Mouse (Mus musculus) erythroblast, embryonic 14.5 days (primary cell): ENCODE results near the gene Rfx7. TPM values are rescaled to one million over a fixed set of nuclear protein-coding genes. Genes with fewer than 3 reads are reported as not detected.

Source experiments
- H3K27me3 ChIP-seq: 2 replicates; pipeline ENCODE4 v1.6.1; 2012; ENCODE audit warnings: inconsistent platforms; ENCODE audit not compliant: control insufficient read depth
- H3K36me3 ChIP-seq: 2 replicates; pipeline ENCODE4 v1.6.1; 2012; ENCODE audit warnings: mild to moderate bottlenecking, inconsistent platforms; ENCODE audit not compliant: control insufficient read depth
- H3K4me1 ChIP-seq: 2 replicates; pipeline ENCODE4 v1.6.1; 2012; ENCODE audit warnings: inconsistent platforms; ENCODE audit not compliant: control insufficient read depth
- H3K4me3 ChIP-seq: replicated peaks from 2 replicates; pipeline ENCODE3; 2012; ENCODE audit warnings: moderate library complexity, mild to moderate bottlenecking, inconsistent platforms
- H3K9me3 ChIP-seq: 2 replicates; pipeline ENCODE4 v1.6.1; 2012; ENCODE audit warnings: low read length, inconsistent platforms, mixed read lengths; ENCODE audit not compliant: control insufficient read depth
- GATA1 ChIP-seq: IDR thresholded peaks from 2 replicates; pipeline ENCODE4 v1.6.1; 2012; ENCODE audit warnings: low read length, inconsistent platforms, mixed read lengths
- TAL1 ChIP-seq: IDR thresholded peaks from 3 replicates; pipeline ENCODE4 v1.6.1; 2012; ENCODE audit warnings: low read length, inconsistent platforms, mixed read lengths
- polyA plus RNA-seq: library from polyadenylated mRNA; stranded (reverse); fragments of >175 nt; gene quantifications from 2 replicates; pipeline ENCODE4 v1.2.3, GENCODE M21; 2012

Rfx7 gene
- polyA plus RNA-seq, 1 experiment, result 0.05 TPM

DNA sequence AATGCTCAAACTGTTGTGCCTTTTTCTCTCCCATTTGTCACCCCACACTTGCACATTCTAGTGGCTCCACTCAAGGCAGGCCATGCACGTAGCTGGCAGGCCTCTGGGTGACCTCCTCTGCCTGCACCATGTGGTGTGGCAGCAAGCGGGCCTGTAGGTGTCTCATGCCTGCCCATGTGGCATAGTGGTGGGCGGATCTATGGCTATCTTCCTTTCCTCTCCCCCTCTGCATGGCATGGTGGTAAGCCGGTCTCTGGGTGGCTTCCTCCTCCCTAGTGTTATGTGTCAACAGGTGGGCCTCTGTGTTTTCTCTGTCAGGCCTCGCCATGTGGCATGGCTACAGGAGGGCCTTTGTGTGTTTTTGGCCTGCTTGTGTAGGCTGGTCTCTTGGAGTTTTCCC lies 123.6 kb downstream of the Rfx7 start:
- TF ChIP-seq GATA1 (no peak), TAL1 (no peak)
- Histone ChIP-seq H3K4me1 (peaks cover 25% of the 10 kb centered on the region), H3K4me3 (no peak overlapping the region), H3K9me3 (no peaks in the 10 kb centered on the region), H3K27me3 (no peaks in the 10 kb centered on the region), H3K36me3 (no peaks in the 10 kb centered on the region)

GRCm38 (mm10) chr9:72656491-72656890 lies 124.5 kb downstream of the Rfx7 start:
- Histone ChIP-seq H3K9me3 (no peaks in the 10 kb centered on the region), H3K4me1 (peaks cover 32% of the 10 kb centered on the region), H3K4me3 (no peak overlapping the region), H3K27me3 (no peaks in the 10 kb centered on the region), H3K36me3 (no peaks in the 10 kb centered on the region)
- no peak for TF ChIP-seq GATA1
- no peak for TF ChIP-seq TAL1

DNA sequence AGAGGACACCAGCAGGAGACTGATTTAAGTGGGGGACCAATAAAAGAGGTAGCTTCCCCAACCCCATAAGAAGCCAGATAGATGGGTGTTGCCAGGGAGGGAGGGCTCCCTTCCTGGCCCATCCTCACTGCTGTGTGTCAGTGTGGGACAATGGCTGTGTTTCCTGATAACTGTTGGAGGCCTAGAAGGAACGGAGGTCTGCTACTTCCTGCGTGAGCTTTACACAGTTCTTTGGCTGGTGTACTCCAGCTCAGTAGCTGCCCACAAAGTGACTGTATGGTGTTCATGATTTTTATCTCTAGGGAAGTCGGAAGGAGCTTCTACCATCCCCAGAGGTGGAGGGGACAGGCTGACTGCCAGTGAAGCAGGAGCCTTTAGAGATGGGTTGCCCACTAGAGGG lies 124.9 kb downstream of the Rfx7 start:
- Histone ChIP-seq H3K36me3 (no peaks in the 10 kb centered on the region), H3K27me3 (no peaks in the 10 kb centered on the region), H3K4me3 (no peak overlapping the region), H3K4me1 (peaks cover 37% of the 10 kb centered on the region), H3K9me3 (no peaks in the 10 kb centered on the region)
- TF ChIP-seq GATA1 (no peak), TAL1 (no peak)

GRCm38 (mm10) chr9:72657694-72658093 lies 125.7 kb downstream of the Rfx7 start:
- no peaks in the 10 kb centered on the region for H3K36me3 ChIP-seq
- peaks cover 37% of the 10 kb centered on the region for H3K4me1 ChIP-seq
- no peak overlapping the region for H3K4me3 ChIP-seq
- no peaks in the 10 kb centered on the region for H3K9me3 ChIP-seq
- no peak for TF ChIP-seq GATA1
- no peak for TF ChIP-seq TAL1
- no peaks in the 10 kb centered on the region for H3K27me3 ChIP-seq

GRCm38 (mm10) chr9:72660139-72660538 lies 128.1 kb downstream of the Rfx7 start:
- H3K4me3 ChIP-seq, result no peak overlapping the region
- peaks cover 14% of the 10 kb centered on the region for H3K36me3 ChIP-seq
- no peaks in the 10 kb centered on the region for H3K27me3 ChIP-seq
- peaks cover 53% of the 10 kb centered on the region for H3K4me1 ChIP-seq
- TF ChIP-seq GATA1, result no peak
- TF ChIP-seq TAL1, result no peak
- H3K9me3 ChIP-seq, result no peaks in the 10 kb centered on the region

DNA sequence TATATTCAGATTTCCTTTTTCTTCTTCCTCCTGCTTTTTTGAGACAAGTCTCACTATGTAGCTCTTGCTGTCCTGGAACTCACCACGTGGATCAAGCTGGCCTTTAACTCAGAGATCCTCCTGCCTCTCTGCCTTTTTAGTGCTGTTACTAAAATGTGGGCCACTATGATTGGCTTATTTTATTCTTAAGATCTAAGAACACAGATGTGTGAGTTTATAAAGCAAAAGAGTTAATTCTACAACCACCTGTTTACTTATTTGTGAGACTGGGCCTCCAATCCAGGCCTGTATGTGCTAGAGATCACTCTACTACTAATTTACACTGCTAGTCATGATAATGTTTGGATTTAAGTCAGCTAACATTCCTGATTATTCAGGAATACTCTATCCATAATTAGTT lies 128.9 kb downstream of the Rfx7 start:
- Histone ChIP-seq H3K36me3 (peaks cover 21% of the 10 kb centered on the region), H3K4me1 (peaks cover 55% of the 10 kb centered on the region), H3K4me3 (no peak overlapping the region), H3K9me3 (no peaks in the 10 kb centered on the region), H3K27me3 (no peaks in the 10 kb centered on the region)
- no peak for TF ChIP-seq TAL1
- TF ChIP-seq GATA1, result no peak

GRCm38 (mm10) chr9:72661561-72661894 lies 129.5 kb downstream of the Rfx7 start:
- Histone ChIP-seq H3K36me3 (peaks cover 26% of the 10 kb centered on the region), H3K4me3 (peak overlapping the region; percentile 95), H3K4me1 (peaks cover 55% of the 10 kb centered on the region), H3K9me3 (no peaks in the 10 kb centered on the region), H3K27me3 (no peaks in the 10 kb centered on the region)
- TF ChIP-seq GATA1 (no peak; the same call in 1 of the 2 replicates), TAL1 (no peak)

DNA sequence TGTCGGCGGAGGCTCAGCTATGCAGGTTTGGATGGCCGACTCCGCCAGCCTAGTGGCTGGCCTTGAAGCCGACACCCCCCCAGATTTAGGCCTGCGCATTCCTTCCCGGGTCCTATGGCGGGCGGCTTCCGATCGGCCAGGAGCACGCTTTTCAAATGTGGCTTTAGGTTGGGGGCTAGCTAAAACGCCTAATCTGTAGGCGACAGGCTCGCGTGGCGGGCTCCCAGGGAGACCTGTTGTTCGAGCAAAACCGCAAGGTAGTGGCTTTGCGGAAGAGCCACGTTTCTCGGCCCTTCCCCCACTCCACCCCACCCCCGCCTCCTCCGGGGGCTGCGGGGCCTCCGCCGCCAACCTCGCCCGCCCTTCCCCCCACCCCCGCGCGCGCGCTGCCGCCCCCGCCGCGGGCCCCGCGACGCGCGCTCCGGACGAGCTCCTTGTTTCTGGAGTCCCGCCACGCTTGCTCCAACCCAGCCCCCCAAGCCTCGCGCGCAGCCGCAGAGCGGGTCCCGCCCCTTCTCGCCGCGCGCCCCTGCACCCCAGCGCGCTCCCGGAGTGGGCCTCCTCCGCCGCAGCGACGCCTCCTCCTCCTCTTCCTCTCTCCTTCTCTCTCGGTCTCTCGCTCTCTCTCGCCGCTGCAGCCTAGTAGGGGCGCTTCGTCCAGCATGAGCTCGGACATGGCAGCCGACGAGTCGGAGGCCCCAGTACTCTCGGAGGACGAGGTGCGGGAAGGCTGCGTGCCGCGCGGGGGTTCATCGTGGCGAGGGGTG lies 130.0 kb downstream of the Rfx7 start, which contains the start of gene Nedd4:
Gene Nedd4 (plus strand): TSS at position 452 of the 767 bp plus-strand sequence.
- H3K27me3 ChIP-seq, result no peaks in the 10 kb centered on the region
- no peaks in the 10 kb centered on the region for H3K9me3 ChIP-seq
- peaks cover 32% of the 10 kb centered on the region for H3K36me3 ChIP-seq
- peaks cover 55% of the 10 kb centered on the region for H3K4me1 ChIP-seq
- H3K4me3 ChIP-seq, result peak within 1 kb of the TSS; percentile 95
- TF ChIP-seq TAL1 (no peak), GATA1 (no peak)

DNA sequence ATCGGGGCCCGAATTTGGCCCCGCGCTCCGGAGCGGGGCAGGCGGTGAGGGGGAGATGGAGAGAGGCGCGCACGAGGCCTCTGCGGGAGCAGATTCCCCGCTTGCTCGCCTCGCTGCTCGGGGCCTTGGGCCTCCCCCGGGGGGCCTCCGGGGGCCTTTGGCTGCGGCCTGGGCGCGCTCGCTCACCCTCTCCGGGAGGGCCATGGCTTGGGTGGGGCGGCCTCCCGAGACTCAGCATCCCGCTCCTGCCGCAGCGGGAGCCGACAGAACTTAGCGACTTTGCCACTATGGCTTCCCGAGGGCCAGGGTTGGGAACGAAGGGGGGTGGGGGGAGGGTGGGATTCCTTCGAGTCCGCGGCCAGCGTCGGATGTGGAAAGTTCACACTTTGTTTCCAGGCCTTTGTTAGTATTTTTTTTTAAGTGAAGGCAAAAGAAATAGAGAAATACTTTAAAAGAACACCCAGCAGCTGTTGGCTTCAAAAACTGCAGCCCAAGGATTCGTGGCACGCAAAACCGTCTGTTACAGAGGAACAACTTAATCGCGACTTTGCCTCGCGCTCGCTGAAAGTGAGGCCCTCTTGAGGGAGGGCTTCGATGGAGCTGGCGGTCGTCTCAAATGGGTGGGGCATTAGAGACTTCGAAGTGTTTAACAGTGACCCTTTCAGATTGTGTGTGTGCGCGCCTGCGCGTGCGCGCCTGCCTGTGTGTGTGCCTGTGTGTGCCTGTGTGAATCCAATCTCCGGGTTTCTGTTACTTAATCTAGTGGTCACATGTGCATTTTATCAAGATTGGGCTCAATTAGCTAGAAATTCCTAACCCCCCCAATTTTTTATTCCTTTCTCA lies 130.9 kb downstream of the Rfx7 start:
- no peaks in the 10 kb centered on the region for H3K27me3 ChIP-seq
- H3K4me1 ChIP-seq, result peaks cover 58% of the 10 kb centered on the region
- H3K4me3 ChIP-seq, result peak overlapping the region; percentile 95
- TF ChIP-seq GATA1 (no peak), TAL1 (no peak)
- H3K9me3 ChIP-seq, result no peaks in the 10 kb centered on the region
- peaks cover 38% of the 10 kb centered on the region for H3K36me3 ChIP-seq
